Mouse (Mus musculus) cerebellum, adult 11 months (tissue): ENCODE measurements around the gene Chac1.

ENCODE experiments used
- DNase-seq: peaks from one replicate; pipeline ENCODE4 v3.0.0; 2022

Gene Chac1

DNA sequence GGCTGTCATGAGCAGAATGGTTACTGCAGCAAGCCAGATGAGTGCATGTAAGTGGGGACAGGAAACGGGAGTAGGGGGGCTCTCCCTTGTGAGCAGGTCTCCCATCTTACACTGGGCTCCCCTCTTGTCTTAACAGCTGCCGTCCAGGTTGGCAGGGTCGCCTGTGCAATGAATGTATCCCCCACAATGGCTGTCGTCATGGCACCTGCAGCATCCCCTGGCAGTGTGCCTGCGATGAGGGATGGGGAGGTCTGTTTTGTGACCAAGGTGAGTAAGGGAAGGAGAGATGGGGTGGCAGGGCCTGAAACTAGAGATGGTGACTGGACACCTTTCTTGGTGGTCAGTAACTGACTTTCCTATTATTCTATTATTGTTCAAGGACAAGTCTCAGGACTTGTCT is 22.5 kb upstream of the Chac1 start:
- no peak for DNase-seq

DNA sequence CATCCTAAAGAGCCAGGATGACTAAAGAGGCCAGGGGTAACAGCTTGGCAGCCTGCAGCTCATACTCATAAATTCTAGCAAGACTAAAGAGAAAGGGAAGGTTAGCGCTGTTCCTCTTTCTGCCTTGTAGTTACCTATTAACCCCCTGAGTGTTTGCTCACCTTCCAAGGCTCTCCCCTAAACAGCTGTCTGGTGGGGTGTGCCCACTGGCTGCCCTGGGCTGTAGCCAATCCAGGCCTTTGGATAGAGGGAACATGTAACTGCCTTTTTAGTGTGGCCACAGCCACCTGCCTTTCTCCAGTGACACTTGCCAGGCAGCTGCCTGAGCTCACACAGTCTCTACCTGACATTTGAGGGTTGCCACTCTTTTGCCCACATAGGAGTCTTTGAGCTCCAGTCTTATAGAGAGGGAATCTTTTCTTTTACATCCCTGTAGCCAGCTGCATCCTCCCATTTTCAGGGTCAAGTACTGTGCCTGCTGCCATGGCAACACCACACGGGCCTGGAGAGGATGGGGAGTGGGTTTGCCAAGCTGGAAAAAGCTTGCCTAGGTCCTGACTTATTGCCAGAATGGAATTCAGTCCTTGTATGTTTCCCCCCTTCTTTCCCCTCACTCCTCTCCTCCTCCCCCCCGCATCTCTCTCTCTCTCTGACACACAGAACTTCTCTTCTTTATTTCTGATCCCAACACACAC is 21.8 kb upstream of the Chac1 start:
- no peak for DNase-seq

DNA sequence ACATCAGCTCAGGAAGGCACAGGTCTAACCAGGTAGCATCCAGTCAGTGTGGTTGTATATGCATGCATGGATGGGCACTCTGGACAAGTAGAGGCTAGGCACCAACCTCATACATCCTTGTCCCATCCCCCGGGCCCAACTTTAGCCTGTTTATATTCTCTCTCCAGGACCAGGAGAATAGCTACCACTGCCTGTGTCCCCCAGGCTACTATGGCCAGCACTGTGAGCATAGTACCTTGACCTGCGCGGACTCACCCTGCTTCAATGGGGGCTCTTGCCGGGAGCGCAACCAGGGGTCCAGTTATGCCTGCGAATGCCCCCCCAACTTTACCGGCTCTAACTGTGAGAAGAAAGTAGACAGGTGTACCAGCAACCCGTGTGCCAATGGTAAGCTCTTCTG is 20.2 kb upstream of the Chac1 start:
- DNase-seq, result no peak

DNA sequence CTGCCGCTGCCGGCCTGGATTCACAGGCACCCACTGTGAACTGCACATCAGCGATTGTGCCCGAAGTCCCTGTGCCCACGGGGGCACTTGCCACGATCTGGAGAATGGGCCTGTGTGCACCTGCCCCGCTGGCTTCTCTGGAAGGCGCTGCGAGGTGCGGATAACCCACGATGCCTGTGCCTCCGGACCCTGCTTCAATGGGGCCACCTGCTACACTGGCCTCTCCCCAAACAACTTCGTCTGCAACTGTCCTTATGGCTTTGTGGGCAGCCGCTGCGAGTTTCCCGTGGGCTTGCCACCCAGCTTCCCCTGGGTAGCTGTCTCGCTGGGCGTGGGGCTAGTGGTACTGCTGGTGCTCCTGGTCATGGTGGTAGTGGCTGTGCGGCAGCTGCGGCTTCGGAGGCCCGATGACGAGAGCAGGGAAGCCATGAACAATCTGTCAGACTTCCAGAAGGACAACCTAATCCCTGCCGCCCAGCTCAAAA is 18.8 kb upstream of the Chac1 start:
- DNase-seq, result no peak

DNA sequence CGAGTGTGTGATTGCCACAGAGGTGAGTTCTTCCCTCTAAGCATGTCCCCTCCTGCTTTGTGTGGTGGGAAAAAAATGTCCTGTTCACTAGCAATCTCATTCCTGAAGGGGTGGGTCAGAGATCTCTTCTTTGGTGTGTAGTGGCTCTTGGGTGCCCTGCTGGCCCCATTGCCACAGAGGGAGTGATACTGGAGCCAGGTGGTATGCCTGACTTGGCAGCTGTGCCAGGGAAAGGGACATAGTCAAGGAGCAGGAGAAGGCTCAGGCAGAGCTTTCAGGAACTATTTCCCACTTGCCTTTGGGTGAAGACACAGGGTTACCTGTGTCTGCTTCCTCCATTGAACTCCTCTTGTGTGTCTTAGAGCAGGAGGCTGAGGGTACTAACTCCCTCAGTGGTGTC is 16.9 kb upstream of the Chac1 start:
- DNase-seq, result no peak

DNA sequence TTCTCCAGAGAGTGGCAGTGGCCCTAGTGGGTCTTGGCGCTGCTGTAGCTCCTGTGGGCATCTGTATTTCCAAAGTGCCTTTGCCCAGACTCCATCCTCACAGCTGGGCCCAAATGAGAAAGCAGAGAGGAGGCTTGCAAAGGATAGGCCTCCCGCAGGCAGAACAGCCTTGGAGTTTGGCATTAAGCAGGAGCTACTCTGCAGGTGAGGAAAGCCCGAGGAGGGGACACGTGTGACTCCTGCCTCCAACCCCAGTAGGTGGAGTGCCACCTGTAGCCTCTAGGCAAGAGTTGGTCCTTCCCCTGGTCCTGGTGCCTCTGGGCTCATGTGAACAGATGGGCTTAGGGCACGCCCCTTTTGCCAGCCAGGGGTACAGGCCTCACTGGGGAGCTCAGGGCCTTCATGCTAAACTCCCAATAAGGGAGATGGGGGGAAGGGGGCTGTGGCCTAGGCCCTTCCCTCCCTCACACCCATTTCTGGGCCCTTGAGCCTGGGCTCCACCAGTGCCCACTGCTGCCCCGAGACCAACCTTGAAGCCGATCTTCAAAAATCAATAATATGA is 16.0 kb upstream of the Chac1 start:
- no peak for DNase-seq

DNA sequence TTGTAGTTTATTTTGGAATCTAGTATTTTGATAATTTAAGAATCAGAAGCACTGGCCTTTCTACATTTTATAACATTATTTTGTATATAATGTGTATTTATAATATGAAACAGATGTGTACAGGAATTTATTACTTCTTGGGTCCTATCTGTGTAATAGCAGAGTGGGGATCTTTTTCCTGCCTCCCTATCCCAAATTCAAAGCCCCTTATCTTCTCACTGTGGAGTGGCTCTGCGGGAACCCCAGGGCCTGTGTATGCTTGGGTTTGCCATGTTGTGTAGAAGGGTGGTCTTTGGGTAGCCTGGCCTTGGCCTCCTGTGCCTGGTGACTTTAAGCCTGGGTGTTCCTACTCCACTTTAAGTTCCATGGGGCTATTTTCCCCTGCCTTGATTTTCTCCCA is 15.5 kb upstream of the Chac1 start:
- no peak for DNase-seq

DNA sequence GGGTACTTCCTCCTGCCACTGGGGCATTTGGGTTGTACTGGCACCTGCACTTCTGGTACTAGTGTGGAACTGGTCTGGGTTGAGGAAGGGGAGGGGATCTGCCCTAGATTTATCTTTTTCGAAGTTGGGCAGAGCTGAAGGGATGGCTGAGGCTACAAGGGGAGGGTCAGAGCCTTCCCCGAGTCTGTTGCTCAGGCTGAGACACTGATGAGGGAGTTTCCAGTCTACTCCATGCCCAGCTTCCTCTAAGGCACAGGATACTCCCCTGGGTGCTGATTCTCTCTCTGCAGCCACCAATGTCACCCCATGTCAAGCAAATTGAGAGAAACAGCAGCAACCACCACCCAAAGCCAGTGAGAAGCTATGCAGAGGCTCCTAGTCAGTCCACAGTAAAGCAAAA is 15.0 kb upstream of the Chac1 start:
- DNase-seq, result no peak

DNA sequence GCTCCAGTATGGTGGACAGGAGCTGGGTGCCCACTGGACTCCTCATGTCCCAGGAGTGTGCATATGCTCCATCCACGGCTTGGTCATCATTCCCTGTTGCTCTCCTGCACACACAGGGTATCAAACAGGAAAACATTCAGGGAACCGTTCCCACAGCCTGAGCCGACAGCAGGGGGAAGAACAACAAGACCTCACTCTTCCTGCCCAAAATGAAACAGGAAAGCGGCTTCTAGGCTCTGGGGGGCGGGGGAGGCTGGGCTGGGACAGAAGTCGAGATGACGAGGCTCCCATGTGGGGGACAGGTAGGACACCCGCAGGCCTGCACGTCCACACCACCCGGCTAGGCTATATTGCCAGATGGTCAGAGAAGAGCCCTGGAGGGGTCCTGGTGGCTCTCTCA is 14.6 kb upstream of the Chac1 start:
- DNase-seq, result no peak

DNA sequence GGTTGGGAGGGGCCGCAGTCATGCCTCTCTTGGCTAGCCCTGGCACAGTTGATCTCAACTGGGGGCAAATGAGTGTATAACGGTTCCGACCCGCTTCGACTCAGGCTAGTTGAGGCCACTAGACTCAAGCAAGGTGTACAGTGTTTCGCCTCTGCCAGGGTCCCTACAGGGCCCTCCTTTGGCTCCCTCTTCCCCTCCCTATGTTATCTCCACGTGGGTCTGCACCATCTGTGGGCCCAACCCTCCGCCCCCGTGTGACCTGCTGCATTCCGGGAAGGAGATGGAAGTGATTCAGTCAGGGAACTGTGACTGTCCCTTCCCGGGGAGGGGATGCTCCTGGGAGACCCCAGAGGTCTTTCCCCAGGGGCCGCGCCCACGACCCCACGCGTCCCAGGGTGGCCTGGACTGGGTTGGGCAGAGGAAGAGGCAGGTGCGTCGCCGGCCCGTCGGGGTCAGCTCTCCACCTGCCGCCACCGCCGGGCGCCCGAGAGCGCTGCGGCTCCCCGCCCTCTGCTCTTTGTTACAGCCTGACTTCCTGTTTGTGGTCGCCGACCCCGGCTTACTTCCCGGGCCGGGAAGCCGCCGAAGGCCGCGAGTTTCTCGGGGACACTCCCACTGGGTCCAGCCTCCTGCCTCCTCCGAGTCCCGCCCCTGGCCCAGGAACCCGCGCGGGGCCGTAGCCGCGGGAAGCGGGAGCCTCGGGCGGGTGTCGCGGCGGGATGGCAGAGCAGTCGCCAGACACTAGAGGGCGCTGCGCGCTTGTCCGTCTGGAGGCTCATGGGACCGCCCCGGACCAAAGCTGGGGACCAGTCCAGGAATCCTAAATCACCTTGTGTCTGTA is 13.4 kb upstream of the Chac1 start:
- DNase-seq, result peak; percentile 89

DNA sequence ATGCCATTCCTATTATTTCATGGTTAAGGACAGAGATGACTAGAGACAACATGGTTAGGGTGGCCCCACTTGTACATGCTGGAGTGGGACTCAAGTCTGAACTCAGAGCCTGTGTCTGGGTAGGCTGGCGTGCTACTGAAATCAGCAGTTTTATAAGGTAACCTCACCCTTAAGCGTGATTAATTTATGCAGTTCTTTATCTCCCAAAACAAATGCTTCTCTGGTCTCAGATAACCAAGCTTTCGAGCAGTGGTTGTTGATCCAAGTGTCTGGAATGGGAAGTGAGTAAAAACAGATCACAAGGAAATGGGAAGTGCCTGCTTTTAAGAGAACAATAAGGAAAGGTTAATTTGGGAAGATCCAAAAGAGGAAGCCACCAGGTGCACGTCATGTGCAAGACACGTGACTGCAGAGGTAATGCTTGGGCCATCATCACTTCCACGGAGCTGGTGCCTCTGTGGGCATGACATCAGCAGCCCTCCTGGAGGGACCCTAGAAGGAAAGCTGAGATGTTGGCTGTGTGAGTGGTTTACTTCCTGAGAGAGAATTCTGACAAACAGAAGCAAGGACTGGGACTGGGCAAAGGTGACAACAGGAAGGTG is 6.4 kb upstream of the Chac1 start:
- DNase-seq, result no peak

DNA sequence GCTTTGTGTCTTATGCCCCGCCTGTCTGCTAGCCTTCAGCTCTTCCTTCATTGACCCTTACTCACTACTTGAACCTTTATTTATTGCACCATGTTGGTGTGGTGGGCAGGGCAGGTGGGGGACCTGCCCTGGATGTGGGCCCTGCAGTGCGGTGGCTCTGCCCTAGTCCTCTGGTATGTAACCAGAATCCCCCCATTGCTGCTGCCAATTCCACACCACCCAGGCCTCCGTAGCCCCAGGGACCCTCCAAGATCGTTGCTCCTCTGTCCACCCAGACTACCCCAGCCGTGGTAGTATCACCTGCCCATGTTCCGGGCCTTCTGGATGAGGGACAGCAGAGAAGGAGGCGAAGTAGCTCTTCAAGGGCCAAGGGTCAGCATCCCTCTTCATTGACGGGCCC is 2.7 kb downstream of the Chac1 start:
- DNase-seq, result no peak

DNA sequence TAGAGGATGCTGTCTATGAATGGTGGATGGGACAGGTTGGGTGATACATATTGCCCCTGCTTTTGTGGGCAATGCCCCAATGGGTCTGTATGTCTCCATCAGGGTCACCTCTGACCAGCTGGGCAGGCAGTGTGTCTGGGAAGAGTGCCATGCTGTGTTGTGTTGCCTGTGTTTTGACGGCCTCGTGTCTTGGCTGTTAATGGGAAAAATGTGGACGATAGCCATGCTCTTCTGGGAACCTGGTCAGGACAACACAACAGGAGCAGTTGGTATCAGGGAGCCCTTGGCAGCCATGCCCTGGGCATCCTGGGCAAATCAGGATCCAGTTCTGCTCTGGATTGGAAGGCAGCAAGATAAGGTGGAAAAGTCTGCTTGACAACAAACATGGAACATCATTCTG is 4.1 kb downstream of the Chac1 start:
- DNase-seq, result peak; percentile 88

DNA sequence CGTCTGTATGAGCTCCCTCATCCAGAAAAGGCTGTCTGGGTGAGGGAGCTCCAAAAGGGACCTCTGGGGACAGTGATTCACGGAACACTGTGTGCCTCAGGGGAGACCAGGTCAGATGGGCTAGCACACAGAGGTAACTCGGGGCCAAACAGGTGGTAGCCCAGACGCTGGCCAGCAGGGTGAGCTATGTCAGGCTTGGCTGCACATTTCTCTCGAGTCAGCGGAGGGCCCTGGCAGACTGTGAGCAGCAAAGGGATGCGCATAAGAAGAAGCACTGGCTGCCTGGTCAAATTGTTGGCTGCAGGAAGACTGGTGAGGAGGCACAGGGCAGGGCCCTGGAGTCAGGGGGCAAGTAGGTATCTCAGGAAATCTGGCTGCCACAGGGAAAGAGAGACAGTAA is 4.6 kb downstream of the Chac1 start:
- peak; percentile 87 for DNase-seq

DNA sequence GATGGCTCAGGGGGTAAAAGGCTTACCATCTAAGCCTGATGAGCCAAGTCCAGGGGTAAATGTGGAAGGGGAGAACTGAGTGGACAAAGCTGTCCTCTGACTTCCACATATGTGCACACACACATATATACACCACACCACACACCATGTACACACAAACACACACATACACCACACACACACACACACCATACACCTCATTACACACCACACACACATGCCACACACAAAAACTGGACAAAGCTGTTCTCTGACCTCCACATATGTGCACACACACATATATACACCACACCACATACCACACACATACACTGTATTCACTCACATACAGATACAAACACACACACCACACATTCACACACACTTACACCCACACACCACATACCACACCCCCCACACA is 5.3 kb downstream of the Chac1 start:
- no peak for DNase-seq

DNA sequence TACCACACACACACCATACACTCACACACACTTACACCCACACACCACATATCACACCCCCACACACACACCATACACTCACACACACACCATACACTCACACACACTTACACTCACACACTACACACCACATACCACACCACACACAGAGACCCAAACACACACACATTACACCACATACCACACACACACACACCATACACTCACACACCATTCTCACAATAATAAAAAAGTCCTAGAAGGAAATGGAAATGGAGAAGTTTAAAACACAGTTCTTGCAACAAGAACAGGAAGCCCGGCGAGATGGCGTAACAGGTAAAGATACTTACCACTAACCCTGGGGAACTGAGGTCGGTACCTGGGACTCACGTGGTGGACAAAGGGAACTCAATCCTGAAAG is 5.8 kb downstream of the Chac1 start:
- no peak for DNase-seq

DNA sequence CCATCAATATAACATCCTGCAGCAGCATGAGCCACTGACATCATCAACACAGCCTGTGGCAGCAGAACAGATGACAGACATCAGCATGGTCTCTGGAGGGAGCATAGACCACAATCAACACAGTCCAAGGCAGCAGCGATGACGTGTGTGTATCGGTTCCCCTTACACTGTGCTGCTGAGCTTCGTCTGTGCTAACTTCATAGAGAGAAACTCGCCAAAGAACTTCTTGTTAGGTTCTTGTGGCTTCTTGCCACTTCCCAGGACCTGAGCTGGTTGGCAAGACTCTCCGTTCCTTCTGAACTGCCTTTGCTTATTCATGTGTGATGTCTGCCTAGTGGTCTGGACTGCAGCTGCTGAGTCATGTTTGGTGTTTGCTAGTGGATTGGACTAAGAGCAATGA is 7.2 kb downstream of the Chac1 start:
- no peak for DNase-seq

DNA sequence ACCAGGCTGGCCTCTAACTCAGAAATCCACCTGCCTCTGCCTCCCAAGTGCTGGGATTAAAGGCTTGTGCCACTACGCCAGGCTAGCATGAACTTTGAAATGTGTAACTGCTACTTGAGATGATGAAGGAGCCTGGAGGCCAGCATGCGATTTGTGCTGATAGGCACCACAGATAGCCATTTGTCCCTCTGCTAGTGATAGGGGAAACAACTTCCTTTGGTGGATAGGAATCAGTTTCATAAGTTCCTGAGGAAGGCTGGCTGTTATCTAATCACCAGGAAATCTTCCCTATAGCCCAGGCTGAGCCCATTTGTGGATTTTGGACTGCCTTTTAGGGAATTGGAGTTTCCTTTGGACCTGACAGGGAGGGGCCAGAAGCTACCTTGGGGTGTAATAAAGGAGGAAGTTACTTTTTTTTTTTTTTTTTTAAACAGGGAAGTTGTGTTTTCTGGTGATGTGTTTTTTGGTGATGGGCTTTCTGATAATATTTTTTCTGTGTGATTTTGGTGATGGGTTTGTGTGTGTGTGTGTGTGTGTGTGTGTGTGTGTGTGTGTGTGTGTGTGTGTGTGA is 8.8 kb downstream of the Chac1 start:
- DNase-seq, result no peak

DNA sequence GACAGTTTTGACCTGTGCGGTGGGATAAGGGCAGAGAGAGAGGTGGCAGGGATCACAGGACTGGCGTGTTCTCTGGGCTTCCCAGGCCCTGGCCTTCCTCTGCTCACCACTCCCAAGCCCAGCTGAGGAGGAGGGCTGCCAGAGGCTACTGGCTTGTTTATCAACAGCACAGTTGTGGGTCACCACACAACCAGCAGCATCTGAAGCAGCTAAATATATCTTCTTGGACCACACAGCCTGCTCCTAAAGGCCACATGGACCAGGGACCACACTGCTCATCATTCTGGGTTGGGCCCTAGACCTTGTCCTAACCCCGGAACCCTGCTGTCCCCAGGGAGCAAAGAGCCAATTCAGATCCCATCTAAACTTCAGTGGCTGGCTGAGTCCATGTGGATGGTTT is 13.9 kb downstream of the Chac1 start:
- no peak for DNase-seq

DNA sequence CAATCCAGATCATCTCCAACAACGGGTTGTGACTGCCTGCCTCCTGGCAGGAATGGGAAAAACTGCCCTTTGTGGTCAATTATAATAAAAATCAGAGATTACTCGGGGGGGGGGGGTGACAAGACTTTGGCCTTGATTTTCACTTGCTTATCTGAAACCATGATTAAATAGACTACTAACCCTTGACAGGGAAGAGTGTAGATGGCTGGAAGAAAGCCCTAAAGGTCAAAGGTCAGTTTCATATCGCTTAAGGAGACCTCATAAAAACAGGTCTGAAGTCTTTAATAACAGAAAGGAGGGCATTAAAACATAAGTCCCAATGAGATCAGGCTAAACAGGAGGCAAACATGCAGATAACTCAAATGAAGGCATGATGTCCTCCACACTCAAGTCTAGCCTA is 16.3 kb downstream of the Chac1 start:
- DNase-seq, result no peak

DNA sequence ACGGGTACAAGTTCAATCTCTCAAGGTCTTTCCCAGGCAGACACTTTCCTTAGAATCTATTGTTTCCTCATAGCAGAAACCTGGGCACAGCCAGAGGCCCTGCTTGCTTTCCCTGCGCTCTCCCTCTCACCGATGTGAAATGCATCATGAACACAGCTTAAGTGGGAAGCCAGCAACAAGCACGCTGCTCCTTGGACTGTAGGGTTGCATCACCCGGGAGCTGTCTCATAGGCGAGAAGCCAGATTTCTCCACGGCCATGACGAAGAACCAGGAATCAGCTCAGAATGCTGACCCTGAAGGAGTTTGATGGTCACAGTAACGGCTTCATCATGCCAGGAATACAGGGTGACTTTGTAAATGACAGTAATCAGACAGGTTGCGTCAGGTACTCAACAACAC is 19.1 kb downstream of the Chac1 start:
- DNase-seq, result no peak

DNA sequence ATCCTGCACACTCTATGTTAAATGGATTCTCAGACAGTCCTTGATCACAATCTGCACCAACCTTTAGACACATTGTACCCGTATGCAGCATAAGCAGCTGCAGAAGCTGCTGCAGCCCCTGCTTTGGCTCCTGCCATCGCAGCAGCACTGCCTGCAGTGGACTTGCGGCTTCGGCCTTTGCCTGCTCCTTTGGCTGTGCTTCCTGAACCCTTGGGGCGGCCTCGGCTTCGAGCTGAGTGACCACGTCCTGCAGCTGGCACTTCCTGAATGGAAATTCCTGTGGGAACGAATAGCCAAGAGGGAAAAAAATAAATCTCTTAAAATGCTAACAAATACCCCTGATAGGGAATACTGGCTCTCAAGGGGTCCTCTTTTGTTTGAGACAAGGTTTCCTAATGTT is 26.3 kb downstream of the Chac1 start:
- DNase-seq, result no peak

DNA sequence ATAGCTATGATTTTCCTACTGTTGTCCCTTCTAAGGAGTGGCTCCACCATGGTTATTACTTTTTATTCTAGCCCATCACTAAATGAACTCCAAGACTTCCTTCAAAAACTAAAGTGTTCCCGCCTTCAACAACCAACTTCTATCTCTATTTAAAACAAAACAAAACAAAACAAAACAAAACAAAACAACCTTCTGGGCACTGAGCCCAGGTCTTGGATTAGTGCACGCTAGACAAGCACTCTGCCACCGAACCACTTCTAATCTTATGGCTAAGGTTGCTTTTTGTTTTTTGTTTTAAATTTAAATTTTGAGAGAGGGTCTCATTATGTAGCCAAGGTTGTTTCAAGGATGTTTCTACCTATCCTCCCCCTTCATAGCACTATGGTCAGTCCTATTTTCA is 26.8 kb downstream of the Chac1 start:
- no peak for DNase-seq

DNA sequence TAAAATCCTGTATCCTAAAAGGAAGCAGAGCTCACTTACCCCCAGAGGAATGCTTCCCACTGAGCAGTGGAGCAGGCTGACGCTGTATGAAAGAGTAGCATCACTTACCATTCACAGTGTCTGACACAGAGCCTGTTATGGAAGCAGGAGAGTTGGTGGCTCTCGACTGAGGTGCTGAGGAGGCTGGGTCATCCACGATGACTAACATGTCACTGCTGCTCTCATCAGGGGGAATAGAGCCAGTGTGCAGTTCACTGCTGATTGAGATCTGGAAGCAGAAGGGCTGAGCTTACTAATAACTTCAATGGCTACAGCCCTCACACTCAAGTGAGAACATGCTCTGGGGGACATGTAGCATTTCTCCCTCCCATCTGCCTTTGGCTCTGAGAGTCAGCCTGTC is 28.4 kb downstream of the Chac1 start:
- no peak for DNase-seq
